Mouse (Mus musculus): ENCODE measurements at regions not wholly inside any gene's neighbourhood (a gene's known extent, or its start where the extent isn't known, plus 50 kb on each side); places are given as distances from the start of the nearest gene placed in this dataset.

DNA sequence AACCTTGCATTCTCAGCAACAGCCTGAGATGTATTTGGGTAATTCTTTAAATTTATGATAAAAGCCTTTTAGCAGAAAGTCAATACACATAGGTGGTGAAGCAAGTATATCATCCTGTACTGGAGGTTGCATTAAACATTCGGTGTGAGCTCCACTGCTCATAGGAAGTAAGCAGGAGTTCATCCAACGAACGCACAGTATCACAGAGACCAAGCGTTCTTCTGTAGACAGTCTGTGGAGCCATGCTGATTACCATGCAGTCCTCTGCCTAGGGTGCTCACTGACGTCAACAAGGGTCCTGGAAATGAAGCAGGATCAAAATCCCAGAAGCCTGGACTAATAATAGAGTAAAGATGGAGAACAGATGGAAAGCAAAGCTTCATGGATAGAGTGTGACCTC, 391.1 kb upstream of the Mef2c start:
- no peak for DNase-seq

DNA sequence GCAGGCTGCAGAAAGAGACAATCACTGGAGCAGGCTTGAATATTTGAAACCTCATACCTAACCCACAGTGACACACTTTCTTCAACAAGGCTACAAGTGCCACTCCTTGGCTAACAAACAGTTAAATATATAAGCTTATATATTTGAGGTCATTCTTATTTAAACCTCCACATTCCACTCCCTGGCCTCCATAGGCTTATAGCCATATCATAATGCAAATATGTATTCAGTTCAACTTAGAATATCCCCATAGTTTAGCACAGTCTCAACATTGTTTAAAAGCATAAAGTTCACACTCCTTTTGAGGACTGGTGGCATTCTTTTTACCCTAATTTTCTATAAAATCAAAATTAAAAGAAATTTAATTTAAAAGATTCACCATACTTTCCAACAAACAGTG, 390.0 kb upstream of the Mef2c start:
- DNase-seq, result no peak

DNA sequence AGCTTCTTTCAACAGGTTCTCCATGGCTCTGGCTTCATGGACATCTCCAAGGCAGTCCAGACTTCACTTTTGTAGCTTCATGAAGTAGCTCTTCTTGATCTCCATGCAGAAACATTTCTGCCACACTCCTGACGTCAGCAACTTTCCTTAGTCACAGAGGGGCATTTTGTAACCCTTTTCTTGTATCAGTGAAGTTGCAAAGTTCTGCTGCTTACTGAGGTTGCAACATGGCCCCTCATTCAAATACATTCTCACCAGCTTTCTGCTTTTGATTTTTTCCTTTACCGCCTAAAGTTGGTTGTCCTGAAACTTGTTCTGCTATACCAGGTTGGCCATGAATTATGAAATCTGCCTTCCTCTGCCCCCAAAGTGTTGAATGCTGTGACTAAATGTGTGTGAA, 389.4 kb upstream of the Mef2c start:
- DNase-seq, result no peak

DNA sequence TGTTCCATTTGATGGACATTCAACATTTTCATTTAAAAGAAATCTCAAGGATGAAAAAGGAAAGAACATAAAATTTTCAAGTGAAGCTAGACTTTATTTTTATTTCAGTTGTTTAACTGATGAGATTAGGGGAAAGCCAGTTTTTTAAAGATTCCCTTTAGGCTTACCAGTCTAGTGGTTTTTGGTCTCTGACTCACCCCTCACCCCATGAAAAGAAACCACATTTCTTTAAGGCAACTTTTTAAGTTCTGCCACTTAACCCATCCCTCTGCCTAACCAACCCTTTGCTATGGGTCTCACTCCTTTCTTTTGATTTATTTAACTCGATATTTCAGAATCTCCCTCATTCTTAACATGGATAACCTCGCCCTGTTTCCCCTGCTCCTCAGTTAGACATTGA, 388.1 kb upstream of the Mef2c start:
- DNase-seq, result no peak

DNA sequence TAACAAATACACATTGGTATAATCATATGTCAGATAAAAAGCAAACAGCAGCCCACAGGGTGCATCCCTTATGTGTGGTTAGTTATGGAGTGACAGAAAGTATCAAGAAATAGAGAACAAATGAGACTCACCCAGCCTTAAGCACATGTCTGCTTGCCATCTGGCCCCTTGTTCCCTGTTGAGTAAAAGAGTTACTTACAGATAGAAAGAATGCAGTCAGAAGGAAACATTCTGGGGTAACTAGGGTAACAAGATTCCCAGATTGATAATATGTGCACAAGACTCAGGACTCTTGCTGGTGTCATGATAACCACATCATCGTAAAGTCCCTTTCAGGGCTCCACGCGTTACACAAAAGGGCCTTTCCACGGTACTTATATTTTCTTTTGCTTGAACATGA, 383.5 kb upstream of the Mef2c start:
- no peak for DNase-seq

DNA sequence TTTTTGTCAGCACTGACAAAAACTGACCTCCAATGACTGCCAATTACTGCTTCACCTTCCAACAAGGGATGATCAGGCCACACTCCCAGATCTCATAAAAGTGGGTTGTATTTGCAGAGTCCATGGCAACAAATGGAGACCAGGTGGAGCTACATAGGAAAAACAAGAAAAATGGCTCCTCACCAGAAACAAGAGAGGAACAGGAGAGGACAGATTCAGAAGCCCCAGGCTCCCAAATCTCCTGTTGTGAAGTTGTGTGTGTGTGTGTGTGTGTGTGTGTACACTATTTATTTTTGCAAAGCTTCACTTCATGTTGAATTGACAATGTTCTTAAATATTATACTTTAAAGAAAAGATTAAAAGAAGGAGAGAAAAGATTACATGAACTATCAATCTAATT, 380.2 kb upstream of the Mef2c start:
- DNase-seq, result no peak

DNA sequence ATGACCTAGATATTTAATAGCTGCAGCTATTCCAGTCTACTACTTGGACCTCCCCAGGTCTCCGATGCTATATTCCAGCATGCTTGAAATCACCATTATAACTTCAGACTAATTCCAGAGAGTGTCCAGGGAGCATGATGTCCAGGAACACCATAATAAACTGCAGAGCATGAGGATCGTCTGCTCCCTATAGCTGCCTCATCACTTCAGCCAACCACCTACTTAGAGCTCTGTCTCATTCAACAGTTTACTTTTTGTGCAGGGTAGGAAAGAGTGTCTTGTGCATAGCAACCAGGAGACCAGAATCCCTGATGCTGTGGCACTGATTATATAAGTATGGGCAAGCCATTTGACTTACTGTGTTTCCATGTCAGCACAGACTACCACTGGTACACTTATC, 379.2 kb upstream of the Mef2c start:
- DNase-seq, result no peak

DNA sequence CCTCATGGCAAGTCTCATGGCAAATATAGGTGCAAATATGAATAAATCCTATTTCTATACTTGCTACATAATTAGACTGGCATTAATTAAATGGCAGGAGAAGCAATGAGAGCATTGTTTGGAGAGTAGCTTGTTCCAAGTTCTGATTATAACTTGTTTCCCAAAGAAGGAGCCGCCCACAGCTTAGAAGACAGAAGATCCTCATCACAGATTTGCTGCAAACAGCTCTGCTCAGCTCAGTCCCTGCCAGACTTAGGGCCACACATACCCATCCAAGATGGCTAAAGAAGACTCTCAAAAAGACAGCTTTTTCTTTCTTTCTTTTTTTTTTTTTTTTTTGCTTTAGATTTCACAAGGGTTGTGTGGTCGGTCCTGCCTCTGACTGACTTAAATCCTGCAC, 377.4 kb upstream of the Mef2c start:
- DNase-seq, result no peak

DNA sequence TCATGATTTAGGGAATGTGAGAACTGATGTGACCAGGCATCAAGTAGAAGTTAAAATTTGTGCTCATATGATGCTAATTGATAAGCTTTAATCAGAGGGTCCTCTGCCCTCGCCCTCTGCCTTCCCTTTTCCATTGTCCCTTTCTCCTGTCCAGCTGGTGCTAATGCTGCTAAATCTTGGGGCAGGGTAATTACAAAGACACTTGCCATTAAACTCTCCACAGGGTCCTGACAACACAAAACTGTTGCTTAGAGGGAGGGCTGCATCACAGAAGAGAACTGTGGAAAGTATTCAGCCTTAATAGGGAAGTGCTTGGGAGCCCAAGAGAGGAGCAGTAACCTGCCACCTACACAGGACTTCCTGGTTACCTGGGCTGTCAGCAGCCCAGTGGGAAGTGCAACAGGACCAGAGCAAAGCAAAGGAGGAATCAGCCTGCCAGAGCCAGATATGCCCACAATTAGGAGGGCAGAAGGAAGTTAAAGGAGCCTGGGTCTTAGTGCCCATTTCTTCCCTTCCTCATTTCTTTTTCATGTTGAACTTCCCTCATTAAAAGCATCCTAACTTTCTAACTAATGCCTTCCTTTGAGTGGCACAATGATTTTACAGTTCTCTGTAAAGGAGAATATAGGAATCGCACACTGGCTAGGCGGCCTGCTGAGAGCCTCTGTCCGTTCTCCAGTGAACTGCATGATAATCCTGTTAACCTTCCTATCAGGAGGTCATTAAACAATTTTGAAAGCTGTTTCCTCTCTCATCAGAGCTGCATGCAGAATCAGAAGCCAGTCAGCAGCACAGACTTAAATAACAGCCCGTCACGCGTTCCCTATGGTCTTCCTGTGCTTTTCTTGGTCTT, 372.5 kb upstream of the Mef2c start:
- DNase-seq, result no peak

DNA sequence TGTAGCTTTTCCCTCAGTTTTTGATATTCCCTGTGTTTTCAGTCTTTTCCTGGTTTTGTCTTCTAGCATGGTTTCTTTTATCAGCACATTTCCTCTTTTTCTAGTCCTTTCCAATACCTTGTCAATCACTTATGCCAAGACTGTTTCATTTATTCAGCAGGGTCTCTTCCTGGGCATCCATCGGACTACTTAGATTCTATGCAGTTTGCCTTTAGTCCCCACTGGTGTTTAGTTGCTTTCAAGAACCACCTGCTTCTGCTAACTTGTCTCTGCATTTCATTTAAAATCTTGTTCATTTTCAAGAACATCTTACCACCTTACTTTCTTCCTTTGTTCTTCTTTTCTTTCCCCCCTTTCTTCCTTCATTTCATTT, 371.9 kb upstream of the Mef2c start:
- DNase-seq, result no peak

DNA sequence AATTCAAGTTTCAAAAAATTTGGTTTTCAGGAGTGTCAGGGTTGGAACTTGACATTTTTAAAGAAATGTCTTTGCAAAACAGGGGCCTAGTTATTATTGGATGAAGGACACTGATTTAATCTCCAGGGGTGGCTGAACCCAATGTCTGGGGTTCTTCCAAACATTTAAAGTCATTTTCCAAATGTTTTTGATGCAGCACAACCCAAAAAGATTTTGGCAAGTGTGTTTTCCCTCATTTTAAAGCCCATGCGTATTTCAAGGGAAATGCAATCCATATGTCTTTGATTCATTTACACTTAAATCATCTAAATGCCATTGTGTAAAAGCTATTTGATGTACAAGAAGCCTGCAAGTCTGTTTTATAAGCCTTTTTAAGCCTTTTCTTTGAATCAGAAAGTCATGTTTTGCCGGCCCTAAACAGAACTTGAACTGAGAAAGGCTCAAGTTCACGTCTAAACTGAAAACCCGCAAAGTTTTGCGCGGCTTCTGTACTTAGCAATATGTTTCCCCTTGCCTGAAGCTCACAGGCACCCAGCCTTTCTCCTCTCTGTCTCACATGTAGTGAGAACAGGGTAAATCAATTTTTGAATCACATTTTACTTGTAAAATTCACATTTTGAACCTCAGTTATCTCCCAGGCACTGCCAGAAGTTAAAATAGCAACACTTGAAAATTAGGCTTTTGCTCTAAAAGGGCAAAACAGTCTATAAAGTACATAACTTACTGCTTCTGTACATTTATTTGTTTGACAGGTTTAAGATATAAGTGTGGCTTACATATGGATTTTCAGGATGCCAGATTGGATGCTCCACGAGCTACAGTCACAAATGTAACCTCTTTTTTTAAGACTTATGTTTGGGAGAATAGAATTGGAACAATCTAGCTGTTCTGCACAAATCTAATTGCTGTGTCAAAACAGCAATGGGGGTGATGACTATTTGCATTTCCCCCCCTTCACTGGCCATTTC, 370.9 kb upstream of the Mef2c start:
- DNase-seq, result no peak

DNA sequence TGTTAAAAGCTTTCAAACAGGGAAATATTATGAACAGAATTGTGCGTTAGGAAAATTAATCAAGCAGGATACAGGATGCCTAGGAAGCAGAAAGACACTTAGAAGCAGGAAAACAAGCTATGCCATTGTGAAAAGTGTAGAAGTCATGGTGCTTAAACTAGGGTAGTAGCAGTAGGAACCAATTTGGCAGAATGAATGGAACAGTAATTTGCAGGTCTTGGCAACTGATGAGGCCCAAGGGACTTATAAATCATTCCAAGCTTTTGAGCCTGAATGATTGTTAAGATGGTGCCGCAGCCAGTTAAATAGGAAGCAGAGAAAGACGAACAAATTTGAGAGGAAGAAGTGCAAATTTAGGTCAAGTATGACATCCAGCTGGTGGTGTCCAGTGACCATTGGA, 360.5 kb upstream of the Mef2c start:
- no peak for DNase-seq

DNA sequence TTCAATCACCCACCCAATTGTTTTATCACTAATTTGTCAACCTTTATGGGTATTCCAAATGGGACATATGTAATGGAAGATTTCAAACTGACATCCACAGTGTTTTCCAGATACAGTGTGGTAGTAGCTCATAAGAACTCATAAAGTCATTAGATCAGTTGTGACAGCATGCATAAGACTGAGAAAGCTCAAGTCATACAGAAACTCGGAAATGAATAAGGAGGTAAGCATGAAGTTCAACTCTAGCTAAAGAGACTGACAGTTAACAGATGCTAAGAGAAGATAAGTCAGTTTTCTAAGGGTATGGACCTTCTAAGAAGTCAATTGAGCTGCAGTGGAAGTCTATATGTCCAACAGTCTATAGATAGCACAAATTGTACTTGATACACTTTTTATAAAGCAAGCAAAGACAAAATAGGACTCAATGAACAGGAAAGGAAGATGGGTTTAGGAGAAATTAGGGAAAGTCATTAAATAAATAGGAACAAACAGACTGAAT, 349.2 kb upstream of the Mef2c start:
- DNase-seq, result no peak

DNA sequence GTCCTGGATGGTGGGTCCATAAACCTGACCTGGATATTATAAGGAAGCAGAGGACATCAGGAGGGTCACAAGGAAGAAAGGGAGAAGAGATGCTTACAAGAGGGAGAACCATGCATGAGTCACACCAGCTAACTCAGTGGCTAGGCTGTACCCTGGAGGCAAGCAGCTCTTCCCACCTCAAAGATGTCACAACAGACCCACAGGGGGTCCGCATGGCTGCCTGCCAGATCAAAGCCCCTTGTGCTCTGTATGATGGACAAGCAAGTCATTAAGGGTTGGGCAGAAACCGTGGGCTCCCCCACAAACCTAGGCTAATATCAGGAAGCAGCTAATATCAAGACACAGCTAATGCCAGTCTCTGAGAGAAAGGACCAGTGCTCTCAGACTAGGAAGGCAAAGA, 343.9 kb upstream of the Mef2c start:
- no peak for DNase-seq

DNA sequence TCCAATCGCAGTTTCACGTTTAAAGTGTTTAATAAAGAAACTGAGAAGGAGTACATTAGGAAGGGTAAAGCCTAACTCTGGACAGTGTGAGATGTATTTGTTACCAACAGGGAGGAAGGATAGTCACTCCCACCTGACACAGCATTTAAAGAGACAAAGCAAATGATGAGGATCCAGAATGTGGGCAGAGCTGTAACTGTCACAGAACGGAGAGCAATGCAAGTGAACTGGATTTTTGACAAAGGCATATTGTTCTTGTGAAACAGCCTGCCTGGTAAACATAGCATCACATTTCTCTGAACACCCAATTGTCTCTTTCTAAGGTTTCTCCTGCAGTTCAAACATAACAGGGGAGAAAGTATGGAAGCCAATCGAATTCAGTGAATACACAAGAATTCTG, 341.1 kb upstream of the Mef2c start:
- no peak for DNase-seq

DNA sequence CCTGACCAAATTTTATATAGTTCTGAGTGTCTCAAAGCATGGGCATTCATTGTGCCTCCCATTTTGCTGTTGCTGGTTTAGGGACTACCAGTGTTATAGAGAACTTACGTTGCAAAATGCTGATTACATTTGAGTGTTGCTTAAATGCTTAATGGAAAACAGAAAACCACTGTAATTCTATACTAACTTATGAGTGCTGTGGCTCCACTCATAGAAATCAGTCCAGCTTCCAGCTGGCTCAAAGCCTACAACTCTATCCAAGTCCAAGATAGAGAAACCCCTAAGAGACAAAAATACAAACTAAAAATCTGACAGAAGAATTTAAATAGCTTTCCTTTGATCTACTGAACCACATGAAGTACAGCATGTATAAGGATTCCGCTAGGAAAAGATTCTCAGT, 328.7 kb upstream of the Mef2c start:
- DNase-seq, result no peak

DNA sequence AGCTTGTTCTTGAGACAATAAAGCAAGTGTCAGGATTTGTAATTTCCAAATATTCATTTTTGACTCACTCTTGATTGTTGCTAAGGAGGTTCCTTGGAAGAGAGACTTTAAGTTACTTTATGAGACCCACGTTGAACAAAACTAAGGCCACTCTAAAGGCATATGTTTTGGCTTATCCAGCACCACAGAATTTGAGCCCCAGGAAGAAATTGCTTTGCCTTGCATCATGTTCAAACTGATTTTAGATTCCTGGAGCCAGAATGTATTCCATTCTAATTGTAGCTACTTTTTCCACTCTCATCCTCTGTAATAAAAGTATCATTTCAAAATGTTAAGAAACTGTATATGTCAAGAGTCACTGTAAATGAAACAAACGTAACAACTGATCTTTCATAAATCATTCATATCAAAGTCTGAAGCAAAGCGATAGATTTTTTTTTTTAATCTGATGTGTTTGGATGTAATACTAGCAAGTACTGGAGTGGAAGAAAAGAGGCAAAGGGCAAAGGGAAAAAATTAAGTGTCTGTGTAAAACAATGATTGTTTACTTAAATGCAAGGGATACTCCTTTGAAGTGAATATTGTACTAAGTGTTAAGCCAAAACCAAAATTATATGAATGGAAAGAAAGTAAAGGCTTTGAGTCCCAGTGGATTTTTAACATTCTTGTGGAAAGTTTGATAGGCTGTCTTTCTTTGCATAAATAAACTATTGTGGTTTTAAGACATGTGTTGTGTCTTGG, 301.7 kb upstream of the Mef2c start:
- DNase-seq, result no peak

DNA sequence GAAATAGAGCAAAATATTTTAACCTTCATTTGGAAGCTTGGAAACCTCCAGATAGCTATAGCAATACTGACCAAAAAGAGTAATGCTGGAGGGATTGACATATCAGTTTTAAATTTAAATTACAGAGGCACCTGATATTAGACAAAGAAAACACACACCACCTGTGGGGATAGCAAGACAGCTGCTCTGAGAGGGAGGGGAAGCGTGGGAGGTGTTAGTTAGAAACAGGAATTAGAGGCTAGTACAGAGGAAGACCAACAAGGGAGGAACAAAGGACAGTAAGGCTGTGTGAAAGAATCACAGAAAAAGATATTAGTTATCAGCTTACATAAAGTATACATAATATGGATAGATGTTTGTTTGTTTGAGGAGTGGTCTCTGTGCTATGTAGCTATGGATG, 297.2 kb upstream of the Mef2c start:
- no peak for DNase-seq

DNA sequence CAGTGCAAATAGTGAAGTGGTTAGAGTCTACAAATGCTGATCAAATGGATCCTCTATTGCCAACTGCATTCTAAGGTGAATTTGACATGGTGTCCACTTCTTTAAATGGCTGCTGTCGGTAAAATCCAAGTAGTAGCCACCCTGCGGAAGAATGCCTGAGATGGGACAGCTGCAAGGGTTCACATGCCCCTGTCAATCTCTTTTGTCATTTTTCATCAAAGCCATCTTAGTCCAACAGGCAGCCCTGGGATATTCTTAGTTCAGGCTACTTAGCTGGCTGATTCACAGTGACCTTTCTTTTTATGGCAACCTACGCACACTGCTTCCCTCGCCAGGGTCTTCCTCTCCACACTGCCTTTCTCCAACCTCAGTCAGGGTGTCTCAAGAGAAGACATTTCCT, 296.3 kb upstream of the Mef2c start:
- no peak for DNase-seq

DNA sequence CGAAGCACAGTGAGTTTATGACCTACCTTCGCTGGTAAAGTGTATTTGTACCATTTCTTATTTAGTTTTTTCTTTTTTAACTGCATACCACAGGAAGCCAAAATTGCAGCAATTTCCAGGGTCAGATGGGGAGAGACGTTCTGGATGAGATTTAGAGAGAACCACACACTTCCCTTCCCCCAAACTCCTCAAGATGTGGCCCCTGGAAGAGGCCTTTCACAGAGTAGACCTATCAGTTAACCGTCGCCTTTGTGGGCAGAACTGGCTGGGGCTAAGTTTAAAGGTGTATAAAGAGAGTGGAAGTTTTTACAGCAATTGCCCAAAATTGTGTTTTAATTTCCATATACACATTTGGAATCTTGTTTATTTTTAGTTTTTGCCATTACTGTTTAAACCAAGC, 295.7 kb upstream of the Mef2c start:
- DNase-seq, result no peak

DNA sequence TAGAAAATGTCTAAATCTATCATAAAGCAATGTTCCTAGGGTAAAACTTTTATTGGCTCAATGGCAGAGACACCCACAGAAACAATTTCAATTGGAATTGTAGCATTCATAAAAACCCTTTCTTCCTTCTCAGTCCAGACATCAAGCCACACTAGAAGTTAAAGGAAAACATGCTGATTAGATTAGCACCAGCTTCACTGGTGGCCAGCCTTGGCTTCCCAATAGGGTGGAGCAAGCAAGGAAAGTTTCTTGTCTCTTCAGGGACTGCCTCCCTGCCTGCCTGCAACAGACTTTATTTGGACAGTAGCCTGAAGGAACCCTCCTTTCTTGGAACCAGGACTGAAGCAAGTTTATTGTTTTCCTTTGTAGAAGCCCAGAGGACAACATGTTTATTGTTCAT, 289.0 kb upstream of the Mef2c start:
- DNase-seq, result no peak

DNA sequence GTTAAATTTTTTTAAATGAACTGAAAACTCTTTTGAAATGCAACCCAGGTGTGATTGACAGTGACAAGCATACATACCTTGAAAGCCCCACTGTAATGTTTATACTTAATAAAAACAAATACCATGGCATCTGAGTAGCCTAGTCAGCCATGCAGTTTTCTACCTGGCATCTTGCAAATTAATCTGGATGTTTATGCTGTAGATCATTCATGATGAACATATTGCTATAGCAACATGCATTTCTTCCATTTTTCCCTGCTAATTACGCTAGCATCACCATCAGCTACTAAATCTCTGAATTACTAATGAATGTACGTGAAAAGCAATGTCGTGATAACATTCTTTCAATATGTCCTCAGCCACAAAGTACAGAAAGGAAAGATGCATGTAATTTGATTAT, 287.4 kb upstream of the Mef2c start:
- DNase-seq, result no peak

DNA sequence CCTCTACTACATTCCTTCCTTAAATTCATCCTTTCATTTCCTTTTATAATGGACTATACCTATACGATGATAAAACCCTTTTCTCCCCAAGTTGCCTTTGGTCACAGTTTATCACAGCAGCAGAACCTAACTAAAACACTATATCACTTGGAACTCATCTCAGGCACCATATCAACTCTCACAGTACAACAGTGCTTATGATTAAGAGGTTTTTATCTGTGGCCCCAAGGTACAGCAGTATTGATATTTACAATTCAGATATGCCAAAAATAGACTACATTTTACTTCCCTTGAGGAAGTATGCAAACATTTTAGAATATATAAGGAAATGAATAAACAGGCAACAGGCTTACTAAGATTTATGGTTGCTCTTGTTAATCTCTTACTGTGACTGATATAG, 251.4 kb upstream of the Mef2c start:
- no peak for DNase-seq

Data from cerebellum, adult 11-12 months (tissue).